Mouse (Mus musculus): ENCODE measurements around the gene Tuba8. TPM values are rescaled to one million over a fixed set of nuclear protein-coding genes. Genes with fewer than 3 reads are reported as not detected.
A peak's percentile ranks its signal among the peaks of the same experiment; 100 is the strongest.

Tuba8 gene
- total and polyA plus RNA-seq, 2 experiments = 0.55 to 1.6 TPM

DNA sequence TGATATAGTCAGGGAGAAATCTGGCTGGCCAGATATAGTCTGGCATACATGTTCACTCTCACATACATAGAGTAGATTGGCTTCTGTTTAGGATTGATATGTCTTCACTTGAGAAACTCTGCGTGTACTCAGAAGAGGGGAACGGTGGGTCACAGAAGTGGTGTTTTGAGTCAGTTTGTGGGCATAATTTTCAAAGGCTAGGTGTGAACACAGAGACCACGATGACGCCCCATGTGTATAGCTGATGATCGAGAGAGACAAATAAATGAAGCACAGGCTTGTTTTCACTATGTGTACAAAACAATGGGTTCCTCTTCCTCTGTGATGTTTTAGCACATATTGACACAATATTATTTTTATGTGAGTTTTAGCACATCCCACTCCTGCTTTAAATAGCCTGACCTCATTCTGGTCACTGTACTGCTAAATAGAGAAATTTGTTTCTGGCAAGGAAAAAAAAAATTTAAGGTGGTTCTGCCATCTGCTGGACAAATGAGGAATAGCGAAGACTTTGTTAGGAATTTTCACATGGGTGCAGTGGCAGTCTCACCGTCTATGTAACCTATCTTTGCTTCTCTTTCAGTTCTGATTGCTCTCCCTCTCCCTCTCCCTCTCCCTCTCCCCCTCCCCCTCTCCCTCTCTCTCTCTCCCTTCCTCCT is 31.7 kb upstream of the Tuba8 start:
- H3K4me3 ChIP-seq (ENCODE audit: insufficient read depth, low read depth, low read length) = no peak overlapping the region; the same call in 1 of the 2 replicates
- WGBS = 56% methylated on average over 7 of the region's 7 CpGs
- peaks cover 17% of the 10 kb centered on the region for H3K4me1 ChIP-seq (ENCODE audit: control insufficient read depth, insufficient read depth, low read length)
- H3K27me3 ChIP-seq (ENCODE audit: control insufficient read depth, insufficient read depth, low read length) = no peaks in the 10 kb centered on the region
- peak; percentile 63 for TF ChIP-seq CTCF (IDR thresholded peaks at IDR 0.05; ENCODE audit: low read depth, low read length)
- TF ChIP-seq POLR2A (IDR thresholded peaks at IDR 0.05; ENCODE audit: extremely low read depth, insufficient read depth, low read length) = no peak
- H3K9ac ChIP-seq (ENCODE audit: low read depth, low read length) = peak overlapping the region; percentile 57; the same call in 1 of the 2 replicates
- DNase-seq (ENCODE audit: extremely low read depth, low read depth, low spot score) = peak; percentile 79
- no peaks in the 10 kb centered on the region for H3K79me2 ChIP-seq (ENCODE audit: control insufficient read depth, insufficient read depth, low read length)
- no peaks in the 10 kb centered on the region for H3K36me3 ChIP-seq (ENCODE audit: control insufficient read depth, insufficient read depth, low read length)
- H3K27ac ChIP-seq (replicated peaks; ENCODE audit: insufficient read depth, low read depth, low read length) = peak overlapping the region; percentile 74

DNA sequence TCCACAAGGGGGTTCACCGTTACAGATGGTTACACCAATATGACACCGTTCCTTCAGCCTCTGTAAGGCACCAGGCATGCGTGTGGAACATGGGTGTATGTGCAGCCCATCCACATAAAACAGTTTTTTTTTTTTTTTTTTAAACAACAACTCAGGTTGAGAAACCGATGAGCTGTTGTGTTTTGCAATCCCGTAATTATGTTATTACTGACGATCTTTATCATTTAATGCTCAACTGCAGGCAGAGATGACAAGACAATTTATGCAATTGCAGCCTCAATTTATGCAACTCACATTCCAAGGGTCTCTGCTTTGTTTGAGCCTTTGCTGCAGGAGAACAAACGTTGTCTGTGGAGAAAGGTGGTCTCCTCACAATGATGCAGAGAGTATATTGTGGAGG is 30.6 kb upstream of the Tuba8 start:
- TF ChIP-seq POLR2A (IDR thresholded peaks at IDR 0.05; ENCODE audit: extremely low read depth, insufficient read depth, low read length) = no peak
- TF ChIP-seq CTCF (IDR thresholded peaks at IDR 0.05; ENCODE audit: low read depth, low read length) = no peak
- Histone ChIP-seq H3K4me1 (ENCODE audit: control insufficient read depth, insufficient read depth, low read length) (peaks cover 17% of the 10 kb centered on the region), H3K27ac (replicated peaks; ENCODE audit: insufficient read depth, low read depth, low read length) (peak overlapping the region; percentile 74), H3K79me2 (ENCODE audit: control insufficient read depth, insufficient read depth, low read length) (no peaks in the 10 kb centered on the region), H3K36me3 (ENCODE audit: control insufficient read depth, insufficient read depth, low read length) (no peaks in the 10 kb centered on the region), H3K27me3 (ENCODE audit: control insufficient read depth, insufficient read depth, low read length) (no peaks in the 10 kb centered on the region), H3K9ac (ENCODE audit: low read depth, low read length) (peak overlapping the region; percentile 11; the same call in 1 of the 2 replicates), H3K4me3 (ENCODE audit: insufficient read depth, low read depth, low read length) (no peak overlapping the region)
- no peak for DNase-seq (ENCODE audit: extremely low read depth, low read depth, low spot score)
- WGBS = 27% methylated on average over 7 of the region's 7 CpGs

DNA sequence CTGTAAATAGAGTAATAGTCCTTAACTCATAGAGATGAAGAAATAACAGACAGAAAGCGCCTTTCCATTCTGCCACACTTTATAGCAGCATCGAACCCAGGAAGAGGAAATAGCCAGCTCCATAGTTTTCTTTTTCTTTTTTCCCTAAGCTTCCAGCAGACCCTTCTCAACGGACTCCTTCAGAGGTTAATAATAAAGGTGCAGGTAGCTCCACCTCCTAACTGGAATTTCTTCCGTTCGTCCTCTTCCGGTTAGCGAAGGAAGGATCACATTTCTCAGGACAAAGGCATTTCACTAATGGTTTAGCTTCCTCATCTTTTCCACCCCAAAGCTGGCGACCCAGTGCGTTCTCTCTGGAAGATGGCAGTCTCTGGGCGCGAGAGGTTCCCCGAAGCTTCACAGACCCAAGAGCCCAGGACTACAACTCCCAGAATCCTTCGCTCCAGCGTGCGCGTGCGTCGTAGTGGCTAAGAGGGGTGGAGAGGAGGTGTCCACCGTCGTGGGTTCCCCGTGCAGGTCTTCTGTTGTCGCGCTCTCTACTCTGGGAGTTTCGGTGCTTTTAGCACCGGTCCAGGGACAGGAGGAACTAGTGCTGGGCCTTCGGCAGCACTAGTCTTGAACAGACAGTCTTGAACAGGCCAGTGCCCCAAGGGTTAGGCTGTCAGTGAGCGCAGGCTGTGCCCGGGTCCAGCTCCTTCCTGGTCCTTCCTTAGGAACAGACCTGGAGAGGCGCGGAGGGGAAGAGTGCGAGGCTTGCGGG is 26.9 kb upstream of the Tuba8 start, which contains the start of gene Pex26:
Gene Pex26 (plus strand): TSS at position 254 of the 760 bp plus-strand sequence.
- H3K9ac ChIP-seq (ENCODE audit: low read depth, low read length) = peak within 1 kb of the TSS; percentile 90
- peak; percentile 78 for DNase-seq (ENCODE audit: extremely low read depth, low read depth, low spot score)

DNA sequence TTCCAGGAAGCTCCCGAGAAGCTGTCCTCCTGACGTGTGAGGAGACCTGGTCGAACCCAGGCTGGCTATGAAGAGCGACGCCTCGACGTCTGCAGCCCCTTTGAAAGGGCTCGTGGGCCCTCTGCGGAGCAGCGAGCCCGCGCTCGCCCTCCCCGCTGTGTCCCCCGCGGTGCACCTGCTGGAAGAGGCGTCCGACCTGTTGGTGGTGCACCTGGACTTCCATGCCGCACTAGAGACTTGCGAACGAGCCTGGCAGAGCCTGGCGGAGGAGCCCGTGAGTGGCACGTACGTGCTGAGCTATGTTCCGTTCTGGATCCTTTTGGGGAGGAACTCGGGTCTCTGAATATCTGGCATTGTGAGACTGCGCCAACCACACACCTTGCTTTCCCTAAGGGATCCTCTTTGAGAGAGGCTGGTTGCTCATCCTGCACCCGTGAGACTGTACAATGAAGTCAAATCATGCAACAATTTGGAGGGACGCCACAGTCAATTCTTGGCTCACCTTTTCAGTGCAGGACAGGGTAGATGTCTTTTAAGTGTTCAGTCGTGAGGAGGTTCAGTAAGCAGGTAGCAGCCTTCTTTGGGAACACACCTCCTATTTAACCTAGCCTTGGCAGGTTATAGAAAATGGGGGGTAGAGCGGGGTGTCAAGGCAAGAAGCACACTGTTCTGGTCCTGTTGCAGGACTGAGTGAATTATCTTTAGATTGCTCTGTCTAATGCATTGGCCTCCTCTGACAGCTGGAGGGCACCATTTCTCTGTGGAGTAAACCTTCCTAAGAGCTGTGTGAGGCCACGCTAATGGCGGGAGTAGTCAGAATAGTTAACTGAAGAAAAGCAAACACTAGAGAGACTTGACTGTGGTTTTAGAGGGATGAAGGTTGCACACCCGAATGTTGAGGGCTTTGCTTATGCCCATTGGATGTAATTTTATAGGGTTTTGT is 26.0 kb upstream of the Tuba8 start:
- WGBS = under 1% methylated on average over 35 of the region's 35 CpGs
- H3K79me2 ChIP-seq (ENCODE audit: control insufficient read depth, insufficient read depth, low read length) = no peaks in the 10 kb centered on the region; the same call in 1 of the 2 replicates
- H3K4me1 ChIP-seq (ENCODE audit: control insufficient read depth, insufficient read depth, low read length) = peaks cover 14% of the 10 kb centered on the region
- H3K36me3 ChIP-seq (ENCODE audit: control insufficient read depth, insufficient read depth, low read length) = peaks cover 13% of the 10 kb centered on the region; the same call in 1 of the 2 replicates
- TF ChIP-seq CTCF (IDR thresholded peaks at IDR 0.05; ENCODE audit: low read depth, low read length) (peak; percentile 57), POLR2A (IDR thresholded peaks at IDR 0.05; ENCODE audit: extremely low read depth, insufficient read depth, low read length) (0 out of 2 replicates have a peak, but pooled peaks have one; percentile 9)
- peak; percentile 94 for DNase-seq (ENCODE audit: extremely low read depth, low read depth, low spot score)
- peak overlapping the region; percentile 83 for H3K4me3 ChIP-seq (ENCODE audit: insufficient read depth, low read depth, low read length)
- peak overlapping the region; percentile 94 for H3K27ac ChIP-seq (replicated peaks; ENCODE audit: insufficient read depth, low read depth, low read length)
- H3K27me3 ChIP-seq (ENCODE audit: control insufficient read depth, insufficient read depth, low read length) = no peaks in the 10 kb centered on the region
- peak overlapping the region; percentile 90 for H3K9ac ChIP-seq (ENCODE audit: low read depth, low read length)

More for the DNA sequence above, 26.9 kb upstream of the Tuba8 start, which contains the start of gene Pex26:
- no peak for TF ChIP-seq CTCF (IDR thresholded peaks at IDR 0.05; ENCODE audit: low read depth, low read length)
- peak; percentile 74; the same call in 1 of the 2 replicates for TF ChIP-seq POLR2A (IDR thresholded peaks at IDR 0.05; ENCODE audit: extremely low read depth, insufficient read depth, low read length)
- Histone ChIP-seq H3K27me3 (ENCODE audit: control insufficient read depth, insufficient read depth, low read length) (no peaks in the 10 kb centered on the region), H3K36me3 (ENCODE audit: control insufficient read depth, insufficient read depth, low read length) (peaks cover 10% of the 10 kb centered on the region; the same call in 1 of the 2 replicates), H3K4me1 (ENCODE audit: control insufficient read depth, insufficient read depth, low read length) (peaks cover 16% of the 10 kb centered on the region), H3K79me2 (ENCODE audit: control insufficient read depth, insufficient read depth, low read length) (no peaks in the 10 kb centered on the region; the same call in 1 of the 2 replicates), H3K27ac (replicated peaks; ENCODE audit: insufficient read depth, low read depth, low read length) (peak within 1 kb of the TSS; percentile 94), H3K4me3 (ENCODE audit: insufficient read depth, low read depth, low read length) (peak within 1 kb of the TSS; percentile 83)
- WGBS = under 1% methylated on average over 32 of the region's 32 CpGs

DNA sequence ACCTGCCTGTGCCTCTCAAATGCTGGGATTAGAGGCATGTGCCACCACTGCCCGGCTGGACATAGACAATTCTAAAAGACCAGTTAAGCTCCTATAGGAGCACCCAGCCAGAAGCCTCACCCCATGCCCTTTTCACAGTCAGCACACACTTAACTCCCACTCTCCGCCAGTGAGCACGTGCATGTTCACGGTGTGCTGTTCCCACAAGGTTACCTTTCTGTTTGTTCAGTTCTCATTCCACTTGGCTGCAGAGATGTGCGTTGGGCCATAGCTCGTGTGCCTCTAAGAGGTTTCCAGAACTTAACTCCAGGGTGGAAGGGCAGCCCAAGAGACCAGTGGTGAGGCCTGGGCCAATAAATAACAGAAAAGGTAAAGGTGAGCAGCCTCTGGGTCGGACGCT is 25.3 kb upstream of the Tuba8 start:
- H3K79me2 ChIP-seq (ENCODE audit: control insufficient read depth, insufficient read depth, low read length) = no peaks in the 10 kb centered on the region; the same call in 1 of the 2 replicates
- H3K36me3 ChIP-seq (ENCODE audit: control insufficient read depth, insufficient read depth, low read length) = peaks cover 16% of the 10 kb centered on the region; the same call in 1 of the 2 replicates
- WGBS = 24% methylated on average over 8 of the region's 8 CpGs
- TF ChIP-seq POLR2A (IDR thresholded peaks at IDR 0.05; ENCODE audit: extremely low read depth, insufficient read depth, low read length) = no peak
- no peak for TF ChIP-seq CTCF (IDR thresholded peaks at IDR 0.05; ENCODE audit: low read depth, low read length)
- no peaks in the 10 kb centered on the region for H3K27me3 ChIP-seq (ENCODE audit: control insufficient read depth, insufficient read depth, low read length)
- DNase-seq (ENCODE audit: extremely low read depth, low read depth, low spot score) = peak; percentile 96
- peak overlapping the region; percentile 90 for H3K9ac ChIP-seq (ENCODE audit: low read depth, low read length)
- H3K4me3 ChIP-seq (ENCODE audit: insufficient read depth, low read depth, low read length) = peak overlapping the region; percentile 83; the same call in 1 of the 2 replicates
- H3K27ac ChIP-seq (replicated peaks; ENCODE audit: insufficient read depth, low read depth, low read length) = peak overlapping the region; percentile 94
- peaks cover 8% of the 10 kb centered on the region for H3K4me1 ChIP-seq (ENCODE audit: control insufficient read depth, insufficient read depth, low read length)

Data from liver, adult 2 months (tissue).